Mouse (Mus musculus): ENCODE results near the gene Phlpp1.

Gene Phlpp1

DNA sequence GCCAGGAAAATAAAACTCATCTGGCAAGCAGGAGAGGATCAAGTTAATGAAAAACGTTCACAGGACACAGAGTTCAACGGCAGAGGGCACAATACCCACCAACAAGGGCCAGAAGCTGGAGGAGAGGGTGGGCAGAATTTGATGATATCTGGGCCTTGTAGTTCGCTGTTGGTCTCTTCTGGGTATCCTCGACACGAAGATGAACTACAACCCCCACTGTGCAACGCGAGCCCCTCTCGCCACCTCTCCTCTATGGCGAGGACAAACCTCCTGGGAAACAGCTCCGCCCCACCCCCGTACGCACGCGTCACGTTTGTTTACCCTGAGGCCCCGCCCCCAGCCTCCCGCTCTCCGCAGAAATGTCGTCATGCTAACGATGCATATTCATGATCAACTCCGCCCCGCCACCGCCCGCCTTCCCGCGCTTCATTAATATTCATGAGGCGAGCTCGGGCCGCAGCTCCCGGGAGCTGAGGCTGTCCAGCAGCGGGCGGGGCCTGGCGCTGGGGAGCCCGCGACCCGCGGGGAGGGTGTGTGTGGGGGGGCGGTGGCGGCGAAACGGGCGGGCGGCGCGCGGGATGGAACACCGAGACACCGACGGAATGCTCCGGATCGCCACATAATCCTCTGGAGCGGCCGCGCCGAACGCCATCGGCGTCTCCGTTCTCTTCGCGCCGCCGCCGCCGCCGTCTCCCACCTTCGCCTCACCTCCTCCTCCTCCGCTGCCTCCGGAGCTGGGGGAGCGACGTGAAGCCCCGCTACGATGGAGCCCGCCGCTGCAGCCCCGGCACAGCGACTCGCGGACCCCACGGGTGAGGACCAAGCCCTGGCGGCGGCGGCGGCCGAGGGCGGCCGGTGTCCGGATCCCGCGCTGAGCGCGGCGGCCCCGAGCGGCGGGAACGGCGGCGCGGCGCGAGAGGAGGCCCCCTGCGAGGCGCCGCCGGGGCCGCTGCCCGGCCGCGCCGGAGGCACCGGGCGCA, at the start of gene Phlpp1:
Gene Phlpp1, plus strand, starts transcription at position 512 of the 980 bp plus-strand sequence.
- peak; percentile 100 for DNase-seq

DNA sequence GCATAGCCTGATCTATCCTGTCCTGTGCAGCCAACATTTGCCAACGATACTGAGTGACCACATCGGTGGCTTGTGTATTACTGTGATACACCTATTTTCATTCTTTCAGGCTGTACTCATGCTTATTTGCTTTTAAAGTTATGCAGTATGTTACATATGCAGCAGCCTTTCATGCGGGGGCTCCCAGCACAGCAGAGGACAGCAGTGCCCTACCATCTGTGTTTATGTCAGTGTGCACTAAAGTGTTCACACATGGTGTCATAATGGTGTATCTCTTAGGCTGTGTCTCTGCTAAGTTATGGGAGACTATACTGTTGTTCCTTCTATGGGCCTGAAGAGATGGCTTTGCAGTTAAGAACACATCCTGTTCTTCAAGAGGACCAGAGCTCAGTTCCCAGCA, 45.0 kb upstream of the Phlpp1 start:
- DNase-seq: no peak

DNA sequence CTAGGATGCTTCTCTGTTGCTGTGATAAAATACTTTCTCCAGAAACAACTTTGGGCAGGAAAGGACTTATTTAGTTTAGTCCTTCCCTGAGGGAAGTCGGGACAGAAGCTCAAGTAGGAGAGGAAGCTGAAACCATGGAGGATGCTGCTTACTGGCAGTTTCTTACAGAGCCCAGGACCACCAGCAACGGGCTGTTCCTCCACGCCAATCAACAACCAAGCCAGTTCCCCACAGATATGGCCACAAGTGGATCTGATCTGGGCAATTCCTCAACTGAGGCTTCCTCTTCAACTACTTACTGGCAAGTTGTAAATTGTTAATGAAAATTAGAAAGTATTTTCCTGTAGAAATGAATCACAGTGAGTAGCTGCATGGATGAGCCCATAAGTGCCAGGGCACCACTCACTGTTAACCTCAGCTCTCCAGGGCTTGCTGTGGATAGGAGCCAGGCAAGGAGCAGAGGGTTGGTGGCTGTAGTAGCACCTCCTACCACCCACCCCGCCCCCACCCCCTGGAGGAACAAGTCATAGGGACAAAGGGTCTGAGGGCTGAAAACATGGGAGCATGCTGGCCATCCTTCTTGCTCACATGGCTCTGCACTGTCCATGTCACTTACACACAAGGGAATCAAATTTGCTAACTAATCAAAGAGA, 39.7 kb upstream of the Phlpp1 start:
- peak; percentile 7 for DNase-seq

DNA sequence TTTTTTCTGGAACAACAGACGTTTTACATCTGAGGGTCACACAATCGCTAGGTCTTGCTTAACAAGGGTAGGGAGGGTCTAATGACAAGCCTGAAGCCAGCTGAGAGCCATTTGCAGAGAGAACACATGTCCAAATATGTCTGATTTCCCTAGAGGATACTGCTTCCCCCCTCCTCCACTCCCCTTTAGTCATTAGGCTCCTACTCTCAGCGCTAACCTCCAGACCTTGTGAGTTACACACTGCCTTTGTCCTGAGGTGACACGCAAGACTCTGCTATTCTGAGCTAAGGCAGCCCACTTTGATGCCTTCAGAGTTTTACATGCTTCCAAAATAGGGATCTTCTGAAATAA, 39.2 kb upstream of the Phlpp1 start:
- DNase-seq: peak; percentile 32

DNA sequence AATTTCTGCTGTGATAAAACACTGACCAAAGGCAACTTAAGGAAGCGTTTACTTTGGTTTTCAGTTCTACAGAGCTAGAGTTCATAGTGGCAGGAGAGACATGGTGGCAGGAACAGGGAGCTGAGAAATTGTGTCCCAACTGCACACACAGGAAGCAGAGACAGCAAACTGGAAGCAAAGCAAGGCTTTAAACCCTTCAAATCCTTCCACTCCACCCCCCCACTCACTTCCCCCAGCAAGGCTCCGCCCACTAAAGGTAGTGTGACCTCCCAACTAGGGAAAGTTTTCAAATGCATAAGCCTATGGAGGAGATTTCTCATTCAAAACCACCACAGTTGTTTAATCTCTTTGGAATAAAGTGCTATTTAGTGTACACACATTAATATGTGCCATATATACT, 32.9 kb upstream of the Phlpp1 start:
- DNase-seq: no peak

- DNase-seq: no peak
Observed at GRCm38 (mm10) chr1:106139137-106139536, 32.4 kb upstream of the Phlpp1 start.

DNA sequence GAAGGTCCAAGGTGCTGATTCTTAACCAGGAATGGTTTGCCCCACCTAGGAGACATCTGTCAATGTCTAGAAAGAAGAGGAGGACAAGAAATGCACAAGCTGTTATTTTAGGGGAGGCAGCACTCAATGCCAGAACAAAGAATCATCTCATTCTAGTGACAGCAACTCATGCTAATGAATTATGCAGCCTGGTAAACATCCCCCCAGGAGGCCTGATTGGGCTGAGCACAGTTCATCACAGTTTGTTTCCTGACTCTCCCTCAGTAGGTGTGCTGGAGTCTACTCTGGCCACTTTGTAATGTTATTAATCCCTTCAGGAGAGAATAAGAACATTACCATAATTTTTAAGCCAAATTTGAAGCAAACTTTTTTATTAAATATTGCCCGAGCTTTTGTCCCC, 29.5 kb upstream of the Phlpp1 start:
- no peak for DNase-seq

DNA sequence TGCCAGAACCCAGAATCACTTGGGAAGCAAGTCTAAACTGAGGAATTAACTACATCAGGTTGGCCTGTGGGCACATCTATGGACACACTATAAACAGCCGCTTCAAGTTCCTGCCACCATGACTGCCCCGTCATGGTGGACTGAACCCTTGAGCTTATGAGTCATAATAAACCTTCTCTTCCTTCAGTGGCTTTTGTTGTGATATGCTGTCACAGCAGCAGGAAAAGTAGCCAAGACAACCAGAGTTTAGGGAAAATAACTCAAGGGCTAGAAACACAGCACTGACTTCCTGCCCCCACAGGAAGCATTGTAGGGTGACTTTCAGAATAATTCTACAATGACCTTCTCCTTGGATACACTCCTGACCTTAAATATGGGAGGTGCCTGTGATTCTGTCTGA, 27.0 kb upstream of the Phlpp1 start:
- no peak for DNase-seq

GRCm38 (mm10) chr1:106145055-106145454, 26.5 kb upstream of the Phlpp1 start:
- DNase-seq: no peak

- no peak for DNase-seq
Observed at GRCm38 (mm10) chr1:106145565-106146190, 25.9 kb upstream of the Phlpp1 start.

DNA sequence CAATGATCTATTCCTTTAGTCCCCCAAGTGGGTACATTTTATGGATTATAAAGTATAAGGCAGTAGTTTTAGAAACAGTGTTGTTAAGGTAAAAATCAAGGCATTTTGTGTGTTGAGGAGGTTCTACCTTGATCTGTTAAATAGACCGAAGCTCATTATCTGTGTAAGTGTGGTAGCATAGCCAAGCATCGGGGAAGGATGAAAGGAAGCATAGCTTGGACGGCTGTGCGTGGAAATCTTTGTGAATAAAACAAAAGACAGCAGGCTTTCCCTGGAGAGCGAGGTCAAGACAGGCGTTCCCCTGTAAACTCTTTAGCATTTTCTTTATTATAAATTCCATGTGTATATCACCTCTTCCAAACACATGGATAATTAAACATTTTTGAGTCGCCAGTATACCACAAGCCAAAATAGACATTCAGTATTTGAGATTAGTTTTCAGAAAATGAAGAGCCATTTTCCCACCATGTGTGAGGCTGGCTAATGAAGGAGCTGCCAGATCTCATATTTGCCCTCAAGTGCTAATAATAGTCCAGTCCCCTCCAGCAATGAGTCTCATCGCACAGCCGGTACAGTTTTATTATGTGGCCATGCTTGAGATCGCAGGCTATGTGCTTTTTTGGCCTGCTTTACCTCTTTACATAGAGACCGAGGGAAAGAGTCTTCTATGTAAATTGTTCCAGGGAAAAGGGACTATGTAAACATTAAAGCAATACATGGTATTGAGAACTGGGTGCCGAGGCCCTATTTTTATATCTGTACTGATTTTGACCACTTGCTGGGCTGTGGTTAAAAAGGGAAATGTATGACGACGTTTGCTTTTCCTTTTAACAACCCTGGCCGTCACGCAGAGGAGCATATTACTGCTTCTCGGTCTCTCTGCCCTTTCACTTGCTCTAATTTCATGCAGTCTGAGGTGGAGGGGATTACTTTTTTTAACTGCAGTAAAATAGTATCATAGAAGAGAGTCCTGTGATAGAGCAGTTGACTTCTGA, 22.9 kb upstream of the Phlpp1 start:
- DNase-seq: no peak

DNA sequence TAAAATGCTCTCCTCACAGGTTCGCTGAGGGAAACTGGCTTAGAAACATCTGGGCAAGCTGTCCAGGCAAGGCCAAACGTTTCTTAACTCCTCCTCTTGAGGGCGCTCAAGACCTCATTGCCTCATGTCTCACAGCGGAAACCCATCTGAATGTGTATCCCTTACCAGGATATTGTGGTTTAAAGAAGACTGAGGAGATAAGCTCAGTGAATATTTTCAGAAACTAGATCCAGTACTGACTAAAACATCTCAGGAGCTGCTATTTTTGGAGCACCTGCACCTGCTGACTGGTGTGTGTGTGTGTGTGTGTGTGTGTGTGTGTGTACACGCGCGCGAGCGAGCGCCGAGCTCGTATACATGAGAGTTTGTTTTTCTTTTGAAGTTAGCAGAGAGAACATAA, 19.7 kb upstream of the Phlpp1 start:
- DNase-seq: no peak

DNA sequence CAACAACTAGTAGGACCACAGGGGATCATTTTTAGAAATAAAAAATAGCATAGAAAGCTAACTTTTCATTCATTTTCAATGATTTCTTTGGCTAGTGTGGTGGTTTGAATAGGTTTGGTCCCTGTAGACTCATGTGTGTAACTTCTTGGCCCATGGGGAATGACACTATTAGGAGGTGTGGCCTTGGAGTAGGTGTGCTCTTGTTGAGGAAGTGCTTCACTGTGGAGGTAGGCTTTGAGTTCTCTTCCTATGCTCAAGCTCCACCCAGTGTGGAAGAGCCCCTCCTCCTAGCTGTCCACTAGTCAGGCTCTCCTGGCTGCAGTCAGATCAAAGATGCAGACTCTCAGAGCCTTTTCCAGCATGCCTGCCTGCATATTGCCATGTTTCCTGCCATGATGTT, 18.8 kb upstream of the Phlpp1 start:
- DNase-seq: no peak

- DNase-seq: no peak
Observed at GRCm38 (mm10) chr1:106154590-106154989, 17.0 kb upstream of the Phlpp1 start.

DNA sequence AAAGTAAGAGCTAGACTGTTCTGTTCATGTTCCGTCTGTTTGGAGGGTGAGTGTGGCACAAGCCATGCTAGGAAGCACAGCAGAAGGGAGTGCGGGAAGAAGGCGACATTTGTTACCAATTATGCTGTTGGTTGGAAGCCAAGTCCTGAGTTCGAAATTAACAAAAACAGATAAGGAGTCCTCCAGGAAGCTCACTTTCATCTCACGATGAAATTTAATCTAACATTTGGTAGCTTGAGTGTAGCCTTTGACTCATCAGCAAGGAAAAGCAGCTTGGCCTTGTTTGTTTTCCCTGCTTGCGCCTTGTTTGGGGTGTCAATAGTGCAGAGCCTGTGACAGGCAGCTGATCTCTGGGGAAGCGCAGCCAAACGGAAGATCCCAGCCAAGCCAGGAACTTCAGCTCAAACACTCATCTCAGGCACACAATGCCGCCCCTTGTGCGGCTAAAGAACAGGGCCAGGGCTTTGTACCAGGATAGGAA, 16.4 kb upstream of the Phlpp1 start:
- no peak for DNase-seq

DNA sequence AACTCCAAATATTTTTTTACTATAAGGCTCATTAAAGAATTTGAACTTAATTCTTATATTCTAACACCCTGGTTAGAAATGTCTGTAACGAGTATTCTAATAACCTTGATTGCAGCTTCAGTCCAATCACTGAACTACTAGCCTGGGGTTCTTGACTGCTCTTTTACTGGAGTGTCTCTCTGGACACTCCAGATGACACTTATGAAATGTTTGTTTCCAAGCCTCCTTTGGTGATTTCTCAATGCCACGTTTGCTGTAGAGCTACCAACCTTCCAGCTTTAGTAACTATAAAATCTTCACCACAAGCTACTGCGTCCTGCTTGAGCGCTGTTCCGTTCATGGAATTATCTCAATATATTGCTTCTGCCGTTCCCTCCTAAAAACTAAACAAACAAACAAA, 15.8 kb upstream of the Phlpp1 start:
- DNase-seq: no peak

DNA sequence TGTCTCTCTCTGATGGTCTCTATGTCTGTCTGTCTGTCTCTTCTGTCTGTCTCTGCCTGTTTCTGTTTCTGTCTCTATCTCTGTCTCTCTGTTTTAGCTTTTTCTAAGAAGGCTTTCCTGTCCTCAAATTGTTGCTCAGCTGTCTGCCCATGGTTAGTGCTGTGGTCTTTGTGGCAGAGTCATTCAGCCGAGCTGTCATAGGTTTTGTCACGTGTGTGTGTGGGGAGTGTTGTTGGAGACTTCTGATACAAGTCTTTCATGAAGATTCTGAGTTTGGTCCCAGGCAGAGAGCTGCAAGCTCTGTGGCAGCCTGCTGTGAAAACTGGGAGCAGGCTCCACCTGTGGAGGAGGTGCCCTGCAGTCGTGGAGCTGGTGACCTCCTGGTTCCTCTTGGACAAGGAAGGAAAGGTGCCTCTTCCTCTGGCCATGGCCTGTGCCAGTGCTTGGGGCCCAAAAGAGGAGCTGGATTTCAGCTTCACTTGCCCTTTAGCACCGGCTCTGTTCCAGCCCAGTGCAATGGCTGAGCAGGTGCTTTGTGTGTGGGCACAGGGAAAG, 13.5 kb upstream of the Phlpp1 start:
- no peak for DNase-seq

DNA sequence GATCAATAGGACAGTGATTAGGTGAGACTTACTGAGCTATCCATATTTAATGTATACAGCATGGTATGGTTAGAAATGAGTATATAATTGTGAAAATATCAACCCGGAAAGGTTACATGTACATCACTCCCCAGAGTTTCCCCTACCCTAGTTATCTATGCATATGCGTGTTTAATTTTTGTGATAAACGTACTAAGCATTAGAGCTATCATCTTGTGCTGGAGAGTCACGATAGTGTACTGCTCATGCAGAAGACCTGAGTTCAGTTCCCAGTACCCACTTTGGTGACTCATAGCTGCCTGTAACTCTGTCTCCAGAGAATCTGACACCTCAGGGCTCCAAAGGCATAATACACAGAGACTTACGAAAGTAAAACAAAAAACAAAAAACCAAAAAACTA, 11.9 kb upstream of the Phlpp1 start:
- no peak for DNase-seq

DNA sequence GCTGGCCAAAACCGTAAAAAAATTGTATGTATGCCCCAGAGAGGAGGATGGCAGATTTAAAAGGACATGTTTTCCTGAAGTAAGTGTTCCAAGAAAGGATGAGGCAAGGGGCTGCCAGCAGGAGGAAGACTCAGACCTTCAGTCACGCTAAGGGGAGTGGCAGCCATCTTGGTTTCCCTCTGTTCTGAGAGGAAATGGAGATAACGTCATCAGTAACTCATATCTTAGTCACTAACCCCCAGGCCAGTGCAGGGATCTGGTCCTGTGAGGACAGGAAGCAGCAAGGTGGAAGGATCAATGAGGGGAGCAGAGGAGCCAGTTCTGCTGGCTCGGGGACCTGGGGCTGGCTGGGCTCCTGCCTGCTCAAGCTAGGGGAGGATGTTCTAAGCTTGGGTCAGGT, 10.6 kb upstream of the Phlpp1 start:
- DNase-seq: no peak

DNA sequence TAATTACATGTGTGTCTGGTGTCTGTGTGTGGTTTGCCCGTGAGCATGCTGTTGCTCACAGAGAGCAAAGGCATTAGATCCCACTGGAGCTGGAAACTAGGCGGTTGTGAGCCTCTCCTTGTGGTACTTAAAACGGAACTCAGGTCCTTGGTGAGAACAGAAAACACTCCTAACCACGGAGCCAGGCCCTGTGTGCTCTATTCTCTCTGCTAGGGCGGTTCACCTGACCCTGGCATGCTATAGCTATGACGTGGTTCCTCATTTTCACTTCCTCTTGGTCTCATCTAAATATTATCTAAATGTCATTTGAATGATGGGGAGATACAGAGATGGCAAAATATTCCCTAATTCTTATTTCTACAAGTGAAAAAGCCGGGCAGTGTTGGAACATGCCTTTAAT, 9.0 kb upstream of the Phlpp1 start:
- no peak for DNase-seq

- no peak for DNase-seq
Observed at GRCm38 (mm10) chr1:106163401-106163800, 8.2 kb upstream of the Phlpp1 start.

GRCm38 (mm10) chr1:106164111-106164510, 7.4 kb upstream of the Phlpp1 start:
- no peak for DNase-seq

Data from kidney, postnatal 10 days (tissue).